Mouse (Mus musculus) ES-Bruce4 (cell line): ENCODE measurements around the gene Hpn.
A peak's percentile ranks its signal among the peaks of the same experiment; 100 is the strongest.

ENCODE experiments used
- CTCF ChIP-seq: IDR thresholded peaks from one replicate; pipeline ENCODE4 v1.8.1; 2011; ENCODE audit warnings: low read depth, low read length
- EP300 ChIP-seq: IDR thresholded peaks from 2 replicates; pipeline ENCODE4 v1.6.1; 2011; ENCODE audit warnings: low read depth, low read length; ENCODE audit not compliant: insufficient read depth

- TF ChIP-seq CTCF (peak; percentile 73), EP300 (no peak)
Observed at GRCm38 (mm10) chr7:31144886-31145285, 29.8 kb upstream of the Hpn start.
